Mouse (Mus musculus) lung, postnatal 0 days (tissue): ENCODE measurements around the gene Nr5a2.

Experiments
- CTCF ChIP-seq: IDR thresholded peaks from 2 replicates; pipeline ENCODE4 v1.5.1; 2016; ENCODE audit warnings: antibody characterized with exemption, mild to moderate bottlenecking
- EP300 ChIP-seq: IDR thresholded peaks from 2 replicates; pipeline ENCODE4 v1.6.1; 2016; ENCODE audit warnings: antibody characterized with exemption, mild to moderate bottlenecking, control low read depth

- no peak for TF ChIP-seq CTCF
- TF ChIP-seq EP300: no peak
These were observed 41.5 kb downstream of the Nr5a2 start for GRCm38 (mm10) chr1:136918791-136919190.
